Mouse (Mus musculus) myocyte (in vitro differentiated cells): Measurements from ENCODE around the gene Gm20388. TPM values are rescaled to one million over a fixed set of nuclear protein-coding genes. Genes with fewer than 3 reads are reported as not detected.

ENCODE experiments used
- H3K27me3 ChIP-seq: one replicate; pipeline ENCODE4 v1.6.1; 2011; ENCODE audit not compliant: control insufficient read depth, insufficient read depth, insufficient read length
- H3K36me3 ChIP-seq: one replicate; pipeline ENCODE4 v1.6.1; 2011; ENCODE audit not compliant: control insufficient read depth, insufficient read depth
- H3K4me2 ChIP-seq: one replicate; pipeline ENCODE4 v1.6.1; 2011; ENCODE audit warnings: low read depth, control low read depth
- H3K4me3 ChIP-seq: one replicate; pipeline ENCODE4 v1.5.1; 2011; ENCODE audit warnings: mild to moderate bottlenecking, control low read depth, moderate library complexity
- H3K79me2 ChIP-seq: one replicate; pipeline ENCODE4 v1.6.1; 2011; ENCODE audit not compliant: control insufficient read depth, insufficient read depth
- H3ac ChIP-seq: one replicate; pipeline ENCODE4 v1.6.1; 2011; ENCODE audit not compliant: control insufficient read depth, insufficient read length
- CEBPB ChIP-seq: IDR thresholded peaks from 2 replicates; pipeline ENCODE4 v1.6.1; 2011; ENCODE audit warnings: mild to moderate bottlenecking, moderate library complexity; ENCODE audit not compliant: poor library complexity, insufficient read depth, severe bottlenecking
- E2F4 ChIP-seq: IDR thresholded peaks from one replicate; pipeline ENCODE4 v1.6.1; 2011; ENCODE audit warnings: mild to moderate bottlenecking, control low read depth, moderate library complexity; ENCODE audit not compliant: insufficient read depth
- MAX ChIP-seq: IDR thresholded peaks from one replicate; pipeline ENCODE4 v1.6.1; 2011; ENCODE audit warnings: low read depth, mild to moderate bottlenecking, control low read depth
- MYOD1 ChIP-seq, 3 experiments: IDR thresholded peaks; one replicate each; pipeline ENCODE4 v1.6.1; 2011; ENCODE audit warnings: control low read depth in 2 of 3, low read depth in 2 of 3, mild to moderate bottlenecking in 2 of 3, moderate library complexity in 1 of 3; ENCODE audit not compliant: insufficient read length in 2 of 3, control insufficient read depth in 1 of 3
- MYOG ChIP-seq, 3 experiments: IDR thresholded peaks; one replicate each; pipeline ENCODE4 v1.6.1; 2011; ENCODE audit warnings: control low read depth in 2 of 3, low read depth in 2 of 3, mild to moderate bottlenecking in 2 of 3; ENCODE audit not compliant: insufficient read length in 2 of 3, control insufficient read depth in 1 of 3, insufficient read depth in 1 of 3
- POLR2A ChIP-seq: IDR thresholded peaks from one replicate; pipeline ENCODE4 v1.6.1; 2011; ENCODE audit warnings: low read depth, mild to moderate bottlenecking, control low read depth, moderate library complexity; ENCODE audit not compliant: insufficient read length
- POLR2AphosphoS2 ChIP-seq: IDR thresholded peaks from one replicate; pipeline ENCODE4 v1.6.1; 2011; ENCODE audit warnings: low read depth, control low read depth; ENCODE audit not compliant: insufficient read length
- REST ChIP-seq: IDR thresholded peaks from one replicate; pipeline ENCODE4 v1.6.1; 2011; ENCODE audit warnings: mild to moderate bottlenecking, control low read depth, moderate library complexity; ENCODE audit not compliant: insufficient read depth, insufficient read length
- SRF ChIP-seq: IDR thresholded peaks from one replicate; pipeline ENCODE4 v1.6.1; 2011; ENCODE audit warnings: low read depth; ENCODE audit not compliant: control insufficient read depth, insufficient read length
- TCF12 ChIP-seq: IDR thresholded peaks from one replicate; pipeline ENCODE4 v1.6.1; 2011; ENCODE audit warnings: mild to moderate bottlenecking, control low read depth; ENCODE audit not compliant: poor library complexity, insufficient read depth, severe bottlenecking
- TCF3 ChIP-seq: IDR thresholded peaks from one replicate; pipeline ENCODE4 v1.6.1; 2011; ENCODE audit warnings: low read depth, control low read depth; ENCODE audit not compliant: insufficient read length
- USF1 ChIP-seq: IDR thresholded peaks from one replicate; pipeline ENCODE4 v1.6.1; 2011; ENCODE audit warnings: low read depth, mild to moderate bottlenecking, control low read depth, moderate library complexity
- polyA plus RNA-seq: library from polyadenylated mRNA; unstranded; fragments of >200 nt; fragmentation: generic; extraction: Trizol; gene quantifications from one replicate; pipeline ENCODE4 v1.2.1, GENCODE M21; 2012; ENCODE audit warnings: missing spikeins

Gm20388 gene
- polyA plus RNA-seq, 1 experiment = 15.3 TPM

GRCm38 (mm10) chr8:121585159-121585825 is 1674.7 kb downstream of the Gm20388 start:
- TF ChIP-seq SRF (peak; percentile 13), MYOD1 (IDR thresholded peaks at IDR 0.05; ENCODE audit: control insufficient read depth in 1 of 3, insufficient read length in 2 of 3, low read depth in 2 of 3) (no peak), E2F4 (no peak), TCF3 (no peak), POLR2A (peak; percentile 84), MAX (no peak), USF1 (peak; percentile 72), REST (no peak), POLR2AphosphoS2 (peak; percentile 80), MYOG (IDR thresholded peaks at IDR 0.05; ENCODE audit: control insufficient read depth in 1 of 3, insufficient read depth in 1 of 3, insufficient read length in 2 of 3, low read depth in 2 of 3) (peak in 1 of 3 experiments; percentile 15), TCF12 (no peak), CEBPB (peak; percentile 86)
- peak overlapping the region; percentile 51 for H3ac ChIP-seq
- H3K36me3 ChIP-seq = no peaks in the 10 kb centered on the region
- no peaks in the 10 kb centered on the region for H3K27me3 ChIP-seq
- H3K4me3 ChIP-seq = peak overlapping the region; percentile 31
- H3K79me2 ChIP-seq = no peaks in the 10 kb centered on the region
- H3K4me2 ChIP-seq = peak overlapping the region; percentile 79

DNA sequence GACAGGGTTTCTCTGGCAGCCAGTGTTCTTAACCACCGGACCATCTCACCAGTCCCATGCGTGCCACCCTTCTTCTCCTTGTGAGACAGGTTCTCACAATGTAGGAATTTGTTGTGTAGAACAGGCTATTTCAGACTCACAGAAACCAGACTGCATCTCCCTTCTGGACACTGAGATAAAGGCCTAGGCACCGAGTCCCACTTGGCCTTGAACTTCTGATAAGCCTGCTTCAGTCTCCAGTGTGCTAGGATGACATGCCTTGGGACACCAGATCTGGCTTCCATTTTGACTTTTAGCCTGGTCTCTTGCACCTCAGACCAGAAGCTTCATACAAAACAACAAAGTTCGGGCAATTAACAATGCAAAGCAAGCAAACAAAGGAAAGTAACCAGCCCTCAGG is 1678.1 kb downstream of the Gm20388 start:
- TF ChIP-seq MYOD1 (IDR thresholded peaks at IDR 0.05; ENCODE audit: control insufficient read depth in 1 of 3, insufficient read length in 2 of 3, low read depth in 2 of 3) (no peak), E2F4 (no peak)
- H3K4me3 ChIP-seq = no peak overlapping the region
- no peak overlapping the region for H3ac ChIP-seq
- no peaks in the 10 kb centered on the region for H3K27me3 ChIP-seq
- no peak overlapping the region for H3K4me2 ChIP-seq
- H3K36me3 ChIP-seq = no peaks in the 10 kb centered on the region
- peaks cover 32% of the 10 kb centered on the region for H3K79me2 ChIP-seq

- peak overlapping the region; percentile 45 for H3K4me3 ChIP-seq
- no peak overlapping the region for H3ac ChIP-seq
- peaks cover 35% of the 10 kb centered on the region for H3K79me2 ChIP-seq
- peak overlapping the region; percentile 98 for H3K4me2 ChIP-seq
- H3K36me3 ChIP-seq = no peaks in the 10 kb centered on the region
- no peaks in the 10 kb centered on the region for H3K27me3 ChIP-seq
- TF ChIP-seq POLR2AphosphoS2 = no peak
- TF ChIP-seq MYOG (IDR thresholded peaks at IDR 0.05; ENCODE audit: control insufficient read depth in 1 of 3, insufficient read depth in 1 of 3, insufficient read length in 2 of 3, low read depth in 2 of 3) = no peak
- TF ChIP-seq E2F4 = no peak
- no peak for TF ChIP-seq TCF3
- TF ChIP-seq REST = no peak
- no peak for TF ChIP-seq USF1
- no peak for TF ChIP-seq SRF
- no peak for TF ChIP-seq MAX
- TF ChIP-seq CEBPB = no peak
- no peak for TF ChIP-seq POLR2A
- no peak for TF ChIP-seq TCF12
- TF ChIP-seq MYOD1 (IDR thresholded peaks at IDR 0.05; ENCODE audit: control insufficient read depth in 1 of 3, insufficient read length in 2 of 3, low read depth in 2 of 3) = no peak
These were observed 1678.6 kb downstream of the Gm20388 start for GRCm38 (mm10) chr8:121589205-121589726.

GRCm38 (mm10) chr8:121590203-121591177 is 1679.8 kb downstream of the Gm20388 start, which contains the start of gene Map1lc3b:
Gene Map1lc3b, plus strand, starts transcription at chr8:121590361.
- Histone ChIP-seq H3K36me3 (peaks cover 6% of the 10 kb centered on the region), H3K4me2 (peak within 1 kb of the TSS; percentile 98), H3ac (peak within 1 kb of the TSS; percentile 90), H3K79me2 (peaks cover 35% of the 10 kb centered on the region), H3K4me3 (peak within 1 kb of the TSS; percentile 45), H3K27me3 (no peaks in the 10 kb centered on the region)
- TF ChIP-seq MAX (no peak), POLR2A (peak; percentile 83), MYOD1 (IDR thresholded peaks at IDR 0.05; ENCODE audit: control insufficient read depth in 1 of 3, insufficient read length in 2 of 3, low read depth in 2 of 3) (peak in 2 of 3 experiments; percentile 3 to 75), POLR2AphosphoS2 (peak; percentile 74), TCF12 (no peak), CEBPB (no peak), TCF3 (peak; percentile 30), MYOG (IDR thresholded peaks at IDR 0.05; ENCODE audit: control insufficient read depth in 1 of 3, insufficient read depth in 1 of 3, insufficient read length in 2 of 3, low read depth in 2 of 3) (peak in 2 of 3 experiments; percentile 44 to 72), E2F4 (no peak), USF1 (peak; percentile 79), SRF (peak; percentile 32), REST (no peak)
